Mouse (Mus musculus) CD4-positive helper T cell, adult 2 months (primary cell): ENCODE results near the gene Tpp2.

Source experiments
- DNase-seq: peaks from one replicate; pipeline ENCODE4 v3.0.0-alpha.2; 2012; ENCODE audit warnings: low read depth, missing footprints, low spot score

The Tpp2 gene

DNA sequence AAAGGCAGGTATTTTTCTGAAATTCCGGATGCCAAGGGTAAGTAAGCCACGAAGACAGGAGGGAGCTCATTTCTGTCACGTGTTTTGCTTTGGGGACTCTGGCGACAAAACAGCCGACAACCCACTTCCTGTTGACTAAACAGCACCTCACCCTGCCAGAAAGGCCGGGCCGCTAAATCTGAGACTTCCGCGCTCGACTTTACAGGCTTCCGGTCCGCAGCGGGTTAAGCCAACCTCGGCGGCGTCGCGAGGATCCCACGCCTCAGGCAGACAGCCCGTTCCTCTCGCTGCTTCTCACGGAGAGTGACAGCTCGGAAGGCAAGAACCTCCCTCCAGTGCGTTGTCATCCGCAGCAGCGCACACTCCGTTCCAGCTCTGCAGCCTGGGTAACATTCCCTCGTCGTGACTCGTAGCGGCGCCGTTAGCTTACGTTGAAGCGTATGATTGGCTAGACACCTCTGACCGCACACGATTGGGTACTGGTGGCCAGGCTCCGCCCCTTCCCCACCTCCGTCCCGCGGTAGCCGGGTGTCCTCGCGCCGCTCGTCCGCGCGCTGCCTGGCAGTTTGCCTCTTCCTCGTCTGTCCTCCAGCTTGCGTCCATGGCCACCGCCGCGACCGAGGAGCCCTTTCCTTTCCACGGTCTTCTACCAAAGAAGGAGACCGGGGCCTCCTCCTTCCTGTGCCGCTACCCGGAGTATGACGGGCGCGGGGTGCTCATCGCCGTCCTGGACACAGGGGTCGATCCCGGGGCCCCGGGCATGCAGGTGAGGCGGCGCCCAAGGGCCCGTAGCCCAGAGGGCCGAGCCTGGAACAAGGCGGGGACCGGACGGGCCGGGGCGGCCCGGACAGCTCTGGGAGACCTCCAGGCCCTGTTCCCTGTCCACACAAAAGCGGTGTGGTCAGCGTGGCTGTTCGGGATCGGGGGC, at the start of gene Tpp2:
Gene Tpp2, plus strand, starts transcription at position 160 of the 928 bp plus-strand sequence.
- DNase-seq: peak; percentile 97

- DNase-seq: peak; percentile 35
Measured at GRCm38 (mm10) chr1:43888358-43888757, 45.1 kb upstream of the Tpp2 start.

GRCm38 (mm10) chr1:43895742-43896141, 37.7 kb upstream of the Tpp2 start:
- no peak for DNase-seq

GRCm38 (mm10) chr1:43897131-43897530, 36.3 kb upstream of the Tpp2 start:
- peak; percentile 86 for DNase-seq

DNA sequence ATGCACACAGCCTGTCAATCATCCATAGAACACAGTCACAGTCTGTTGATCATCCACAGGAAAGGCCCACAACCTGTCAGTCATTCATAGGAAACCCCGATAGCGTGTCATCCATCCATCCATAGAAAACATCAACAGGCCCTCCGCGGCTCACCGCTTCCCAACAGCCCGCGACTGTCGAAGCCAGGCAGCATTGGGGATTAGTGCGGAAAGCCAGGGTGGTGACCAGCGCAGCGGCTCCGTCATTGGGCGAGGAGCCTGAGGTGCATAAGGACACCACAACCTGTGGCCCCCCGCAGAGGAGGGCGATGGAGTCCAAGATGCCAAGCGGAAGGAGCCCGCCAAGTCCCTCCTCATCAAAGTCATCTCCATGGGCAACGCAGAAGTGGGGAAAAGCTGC, 35.5 kb upstream of the Tpp2 start:
- no peak for DNase-seq

DNA sequence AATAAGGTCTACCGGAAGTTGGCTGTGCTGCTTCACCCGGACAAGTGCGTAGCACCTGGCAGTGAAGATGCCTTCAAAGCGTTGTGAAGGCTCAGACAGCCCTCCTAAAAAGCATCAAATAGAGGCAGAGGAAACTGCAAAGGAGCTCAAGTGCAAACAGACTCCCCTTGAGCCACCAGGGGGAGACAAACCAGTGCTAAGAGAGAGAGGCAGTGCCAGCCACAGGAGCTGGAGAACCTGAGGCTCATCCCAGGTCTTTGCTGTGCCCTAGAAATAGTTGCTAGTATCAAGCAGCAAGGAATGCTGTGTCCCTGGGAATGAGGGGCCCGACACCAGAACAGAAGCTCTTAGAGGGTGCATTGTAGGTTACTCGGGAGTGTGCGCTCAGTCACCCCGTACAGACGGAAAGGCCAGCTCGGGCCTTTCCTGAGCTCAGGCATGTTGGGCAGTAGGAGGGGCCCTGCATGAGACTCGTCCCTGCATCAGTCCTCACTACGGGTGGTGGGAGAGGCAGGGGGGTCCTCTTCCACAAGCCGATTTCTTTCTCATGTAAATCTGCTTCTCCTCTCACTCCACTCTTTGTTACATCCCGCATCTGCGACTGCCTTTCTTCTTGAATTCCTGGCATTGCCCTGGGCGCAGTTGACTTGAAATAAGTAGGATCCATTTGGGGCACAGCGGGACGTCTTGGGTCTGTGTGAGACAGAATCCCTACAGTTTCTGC, 34.3 kb upstream of the Tpp2 start:
- DNase-seq: peak; percentile 68

DNA sequence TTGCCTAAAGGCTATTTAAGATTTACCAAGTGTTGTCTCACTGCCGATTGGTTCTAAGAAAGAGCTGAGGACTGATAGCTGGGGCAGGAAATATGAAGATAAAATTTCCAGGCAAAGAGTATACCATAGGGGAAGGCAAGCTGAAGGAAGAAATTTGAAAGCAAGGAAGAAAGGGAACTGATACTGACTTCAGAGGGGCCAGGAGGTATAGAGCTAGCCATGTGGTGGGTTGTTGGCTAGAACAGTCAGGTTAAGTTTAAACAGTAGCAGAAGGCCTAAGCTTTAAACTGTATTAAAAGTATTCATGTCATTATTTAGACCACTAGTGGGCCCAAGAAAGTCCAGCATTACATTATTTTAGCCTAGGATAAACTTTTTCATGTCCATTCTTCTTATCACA, 31.0 kb upstream of the Tpp2 start:
- no peak for DNase-seq

GRCm38 (mm10) chr1:43902855-43903254, 30.6 kb upstream of the Tpp2 start:
- peak; percentile 34 for DNase-seq

DNA sequence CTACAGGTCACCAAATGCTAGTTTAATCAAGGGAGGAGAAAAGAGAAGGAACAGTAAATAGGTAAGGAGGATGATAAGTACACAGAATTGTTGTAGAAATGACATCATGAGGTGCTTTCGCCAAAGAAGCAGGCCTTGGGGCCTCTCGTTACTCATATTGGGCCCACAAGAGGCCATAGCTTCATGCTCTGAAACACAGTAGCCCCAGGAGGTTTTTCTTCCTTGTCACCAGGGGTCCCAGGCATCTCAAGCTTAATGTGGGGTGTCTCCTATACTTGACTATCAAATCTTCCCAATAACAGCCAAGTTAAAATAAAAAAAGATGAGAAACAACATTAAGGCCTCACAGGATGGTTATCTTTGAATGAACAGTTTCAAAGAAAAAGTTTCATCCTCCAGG, 18.0 kb upstream of the Tpp2 start:
- DNase-seq: no peak

DNA sequence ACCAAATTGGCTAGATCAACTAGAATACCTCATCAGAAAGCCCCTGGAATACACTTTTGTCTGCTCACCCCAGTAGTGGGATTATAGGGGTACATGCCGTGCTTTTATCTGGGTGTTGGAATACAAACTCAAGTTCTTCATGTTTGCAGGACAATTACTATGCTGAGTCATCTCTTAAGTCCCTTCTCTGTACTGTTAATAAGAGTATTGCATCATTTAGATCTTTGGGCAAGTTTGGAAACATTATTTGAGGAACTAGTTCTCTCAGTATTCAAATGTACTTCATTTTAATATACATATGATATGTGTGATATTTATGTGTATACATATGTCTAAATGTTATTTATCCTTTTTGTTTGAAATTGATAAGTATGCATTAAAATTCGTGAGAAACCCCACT, 16.6 kb upstream of the Tpp2 start:
- no peak for DNase-seq

DNA sequence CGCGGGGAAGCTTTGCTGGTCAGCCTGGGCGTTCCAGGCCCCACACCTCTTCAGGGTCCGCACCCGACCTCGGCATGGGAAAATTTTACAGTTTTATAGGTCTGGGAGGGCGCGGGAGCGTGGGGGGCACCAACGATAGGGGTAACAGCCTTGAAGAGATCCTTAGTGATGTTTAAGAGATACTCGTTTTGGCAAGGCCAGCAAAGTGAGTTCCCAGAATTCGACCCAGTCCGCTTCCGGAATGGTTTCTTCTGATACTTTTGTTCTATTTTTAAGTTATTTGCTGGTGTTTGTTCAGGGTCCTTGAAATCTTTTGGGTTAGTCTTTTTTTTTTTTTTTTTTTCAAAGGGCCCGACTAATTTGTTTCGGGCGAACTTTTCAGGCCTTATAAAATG, 966 bp downstream of the Tpp2 start:
- DNase-seq: peak; percentile 47

- no peak for DNase-seq
Measured at GRCm38 (mm10) chr1:43939310-43939709, 5.9 kb downstream of the Tpp2 start.

- DNase-seq: no peak
Measured at GRCm38 (mm10) chr1:43941476-43942217, 8.2 kb downstream of the Tpp2 start.

DNA sequence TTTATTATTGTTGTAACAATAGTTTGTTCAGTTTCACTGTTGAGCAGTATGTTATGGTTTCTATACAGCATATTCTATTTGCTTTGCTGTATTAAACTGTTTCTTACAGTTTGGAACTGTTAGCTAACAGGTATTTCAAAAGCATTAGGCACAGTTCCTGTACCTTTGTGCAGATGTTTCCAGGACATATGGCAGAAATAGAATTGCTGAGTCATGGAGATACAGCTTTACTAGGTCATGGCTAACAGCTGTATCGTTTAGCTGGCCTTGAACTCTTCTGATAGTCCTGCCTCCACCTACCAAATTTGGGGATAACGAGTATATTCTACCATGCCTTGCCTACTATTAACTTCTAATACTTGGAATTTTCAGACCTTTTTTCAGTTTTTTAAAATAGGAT, 9.4 kb downstream of the Tpp2 start:
- DNase-seq: no peak

DNA sequence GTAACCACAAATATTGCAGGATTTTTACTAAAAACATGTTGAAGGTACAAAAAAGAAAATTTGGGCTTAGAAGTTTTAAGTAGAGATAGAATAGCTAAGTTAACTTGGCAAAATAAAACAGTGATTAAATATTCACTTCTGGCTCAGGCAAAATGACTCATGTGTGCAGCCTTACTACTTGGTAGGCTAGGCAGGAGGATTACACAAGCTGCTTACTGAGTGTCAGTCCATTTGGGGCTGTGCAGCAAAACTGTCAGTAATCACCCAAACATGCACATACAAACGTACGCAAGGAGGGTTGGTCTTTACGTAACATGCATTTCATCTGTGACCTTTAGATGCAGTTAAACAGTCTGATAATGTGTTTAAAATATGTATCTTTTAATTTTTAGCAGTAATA, 20.2 kb downstream of the Tpp2 start:
- DNase-seq: no peak

- no peak for DNase-seq
Measured at GRCm38 (mm10) chr1:43964381-43964780, 30.9 kb downstream of the Tpp2 start.

DNA sequence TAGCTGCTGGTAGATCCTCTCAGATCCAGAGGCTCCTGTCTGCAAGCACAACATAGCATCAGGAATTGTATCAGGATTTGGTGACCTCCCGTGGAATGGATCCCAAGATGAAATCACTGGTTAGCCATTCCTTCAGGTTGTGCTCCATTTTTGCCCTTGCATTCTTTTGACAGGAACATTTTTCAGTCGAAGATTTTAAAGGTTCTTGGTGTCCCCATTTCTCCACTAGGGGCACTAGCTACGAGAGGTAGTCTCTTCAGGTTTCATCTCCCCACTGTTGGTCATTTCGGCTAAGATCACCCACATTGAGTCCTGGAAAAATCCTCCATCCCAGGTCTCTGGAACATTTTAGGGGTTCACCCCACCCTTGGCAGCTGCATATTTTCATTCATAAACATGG, 33.3 kb downstream of the Tpp2 start:
- DNase-seq: peak; percentile 16

DNA sequence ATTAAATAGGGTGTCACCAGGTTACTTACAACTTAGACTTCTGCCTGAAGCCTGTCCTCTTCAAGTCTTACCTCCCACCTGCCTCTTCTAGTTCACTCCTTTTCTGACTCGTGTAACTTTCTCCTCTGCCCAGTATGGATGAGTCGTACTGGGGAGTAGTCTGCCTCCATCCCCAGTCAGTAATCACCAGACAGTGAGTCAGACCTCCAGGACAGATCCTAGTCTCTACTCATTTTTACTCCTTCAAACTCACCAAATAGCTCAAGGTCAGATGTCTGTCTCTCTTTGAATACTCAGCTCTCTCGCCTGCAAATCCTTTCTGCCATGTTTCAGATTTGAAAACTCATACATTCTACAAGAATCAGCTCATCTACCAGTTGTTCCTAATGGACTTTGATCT, 35.9 kb downstream of the Tpp2 start:
- no peak for DNase-seq

DNA sequence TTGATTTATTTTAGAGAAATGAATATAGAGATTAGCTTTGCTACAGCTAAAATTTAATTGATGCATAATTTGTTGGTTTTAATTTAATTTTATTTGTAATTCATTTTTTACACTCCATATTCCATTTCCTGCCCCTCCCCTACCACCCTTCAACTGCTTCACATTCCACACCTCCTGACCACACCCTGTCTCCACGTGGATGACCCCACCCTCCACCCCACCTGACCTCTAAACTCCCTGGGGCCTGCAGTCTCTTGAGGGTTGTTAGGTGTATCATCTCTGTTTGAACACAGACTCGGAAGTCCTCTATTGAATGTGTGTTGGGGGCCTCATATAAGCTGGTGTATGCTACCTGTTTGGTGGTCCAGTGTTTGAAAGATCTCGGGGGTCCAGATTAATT, 37.6 kb downstream of the Tpp2 start:
- no peak for DNase-seq

GRCm38 (mm10) chr1:43996914-43997589, 63.6 kb downstream of the Tpp2 start:
- peak; percentile 10 for DNase-seq

DNA sequence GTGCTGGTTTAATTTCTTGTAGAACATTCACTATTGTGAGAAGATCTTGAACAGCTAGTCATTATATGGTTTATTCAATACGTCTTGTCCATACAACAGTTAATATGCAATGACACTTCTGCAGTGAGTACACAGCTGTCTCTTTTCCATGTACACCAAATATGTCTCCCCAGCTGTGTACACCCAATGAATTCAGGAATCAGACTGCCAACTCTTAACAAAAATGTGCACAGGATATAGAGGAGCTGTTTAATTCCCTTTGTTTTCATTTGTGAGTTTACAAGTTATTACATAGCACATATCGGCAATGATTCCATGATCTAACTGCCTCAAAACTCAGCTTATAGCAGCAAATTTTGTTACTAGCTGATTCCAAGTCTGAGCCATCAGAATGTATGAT, 71.1 kb downstream of the Tpp2 start:
- DNase-seq: no peak

- no peak for DNase-seq
Measured at GRCm38 (mm10) chr1:44015556-44015955, 82.1 kb downstream of the Tpp2 start.
